Mouse (Mus musculus) thymus, adult 2 months (tissue): ENCODE results near the gene Inafm2. TPM values are rescaled to one million over a fixed set of nuclear protein-coding genes. Genes with fewer than 3 reads are reported as not detected.

ENCODE experiments used
- DNase-seq: peaks from one replicate; pipeline ENCODE4 v3.0.0; 2021
- H3K27ac ChIP-seq: fragments of 200-500 bp; 2 replicates; pipeline ENCODE4 v1.5.1; 2012; ENCODE audit warnings: low read length, control low read depth; ENCODE audit not compliant: control insufficient read depth, insufficient read depth
- H3K27me3 ChIP-seq: fragments of 200-500 bp; 2 replicates; pipeline ENCODE4 v1.6.1; 2012; ENCODE audit warnings: mild to moderate bottlenecking, low read length, moderate library complexity, mixed read lengths; ENCODE audit not compliant: control insufficient read depth, insufficient read depth
- H3K36me3 ChIP-seq: fragments of 200-500 bp; 2 replicates; pipeline ENCODE4 v1.6.1; 2012; ENCODE audit warnings: mild to moderate bottlenecking, low read length, moderate library complexity; ENCODE audit not compliant: control insufficient read depth, insufficient read depth
- H3K4me1 ChIP-seq: fragments of 200-500 bp; replicated peaks from 2 replicates; pipeline ENCODE4 v1.6.1; 2012; ENCODE audit warnings: low read length; ENCODE audit not compliant: control insufficient read depth, insufficient read depth
- H3K4me3 ChIP-seq: fragments of 200-500 bp; 2 replicates; pipeline ENCODE4 v1.5.1; 2012; ENCODE audit warnings: mild to moderate bottlenecking, low read length, control low read depth, moderate library complexity; ENCODE audit not compliant: control insufficient read depth, insufficient read depth
- CTCF ChIP-seq: fragments of 200-500 bp; IDR thresholded peaks from 2 replicates; pipeline ENCODE4 v1.5.1; 2012; ENCODE audit warnings: mild to moderate bottlenecking, control low read depth, low read length, moderate library complexity, borderline replicate concordance; ENCODE audit not compliant: control insufficient read depth, poor library complexity, insufficient read depth; ENCODE audit errors: extremely low read depth
- POLR2A ChIP-seq: fragments of 200-500 bp; IDR thresholded peaks from 2 replicates; pipeline ENCODE4 v1.6.1; 2012; ENCODE audit warnings: mild to moderate bottlenecking, low read length, control low read depth, moderate library complexity; ENCODE audit not compliant: control insufficient read depth, poor library complexity, insufficient read depth; ENCODE audit errors: extremely low read depth
- WGBS: fragments of 180-500 bp; shearing (Covaris S2); methylation state at CpG from one replicate; pipeline ENCODE4 v1.1.7; 2018; 5-methylcytosine and 5-hydroxymethylcytosine counted together
- polyA plus RNA-seq: library from polyadenylated mRNA; depleted of rRNA; stranded (reverse); fragments of >200 nt; gene quantifications from 2 replicates; pipeline ENCODE4 v1.2.3, GENCODE M21; 2012

Inafm2 gene
- polyA plus RNA-seq, 1 experiment = 18.9 TPM

GRCm38 (mm10) chr2:118747301-118747960 lies 1.9 kb downstream of the Inafm2 start:
- DNase-seq = no peak
- peak overlapping the region; percentile 27; the same call in 1 of the 2 replicates for H3K4me3 ChIP-seq
- peaks cover 45% of the 10 kb centered on the region for H3K4me1 ChIP-seq
- no peaks in the 10 kb centered on the region for H3K36me3 ChIP-seq
- WGBS = 3% methylated on average over 10 of the region's 10 CpGs
- H3K27me3 ChIP-seq = no peaks in the 10 kb centered on the region
- TF ChIP-seq CTCF = no peak
- no peak for TF ChIP-seq POLR2A
- peak overlapping the region; percentile 43 for H3K27ac ChIP-seq

- no peak overlapping the region for H3K27ac ChIP-seq
- H3K4me3 ChIP-seq = no peak overlapping the region
- H3K27me3 ChIP-seq = no peaks in the 10 kb centered on the region
- no peaks in the 10 kb centered on the region for H3K36me3 ChIP-seq
- 55% methylated on average over 10 of the region's 10 CpGs for WGBS
- TF ChIP-seq CTCF (no peak), POLR2A (no peak)
- DNase-seq = no peak
- peaks cover 43% of the 10 kb centered on the region for H3K4me1 ChIP-seq
These were observed 3.9 kb downstream of the Inafm2 start for GRCm38 (mm10) chr2:118749341-118749884.

- 48% methylated on average over 8 of the region's 8 CpGs for WGBS
- DNase-seq = no peak
- H3K36me3 ChIP-seq = no peaks in the 10 kb centered on the region
- no peak overlapping the region for H3K27ac ChIP-seq
- no peaks in the 10 kb centered on the region for H3K27me3 ChIP-seq
- H3K4me3 ChIP-seq = no peak overlapping the region
- TF ChIP-seq CTCF = no peak
- TF ChIP-seq POLR2A = no peak
- H3K4me1 ChIP-seq = peaks cover 34% of the 10 kb centered on the region
These were observed 4.9 kb downstream of the Inafm2 start for GRCm38 (mm10) chr2:118750476-118750875.

- TF ChIP-seq POLR2A (no peak), CTCF (no peak)
- no peak overlapping the region for H3K27ac ChIP-seq
- peaks cover 25% of the 10 kb centered on the region for H3K4me1 ChIP-seq
- H3K4me3 ChIP-seq = no peak overlapping the region
- H3K36me3 ChIP-seq = no peaks in the 10 kb centered on the region
- WGBS = 93% methylated on average over 16 of the region's 16 CpGs
- H3K27me3 ChIP-seq = no peaks in the 10 kb centered on the region
- no peak for DNase-seq
These were observed 6.6 kb downstream of the Inafm2 start for GRCm38 (mm10) chr2:118751896-118752791.

- Histone ChIP-seq H3K36me3 (no peaks in the 10 kb centered on the region), H3K4me3 (no peak overlapping the region), H3K27ac (no peak overlapping the region), H3K4me1 (peaks cover 21% of the 10 kb centered on the region), H3K27me3 (no peaks in the 10 kb centered on the region)
- TF ChIP-seq CTCF (no peak), POLR2A (no peak)
- no peak for DNase-seq
- WGBS = 97% methylated on average over 4 of the region's 4 CpGs
These were observed 7.2 kb downstream of the Inafm2 start for GRCm38 (mm10) chr2:118752792-118753108.

GRCm38 (mm10) chr2:118754143-118754542 lies 8.6 kb downstream of the Inafm2 start:
- Histone ChIP-seq H3K27me3 (no peaks in the 10 kb centered on the region), H3K36me3 (no peaks in the 10 kb centered on the region), H3K27ac (no peak overlapping the region), H3K4me3 (no peak overlapping the region), H3K4me1 (peaks cover 13% of the 10 kb centered on the region)
- WGBS = 92% methylated on average over 5 of the region's 5 CpGs
- TF ChIP-seq POLR2A = no peak
- no peak for TF ChIP-seq CTCF
- no peak for DNase-seq
